Mouse (Mus musculus) heart, postnatal 0 days (tissue): ENCODE results near the gene Nrxn1. TPM values are rescaled to one million over a fixed set of nuclear protein-coding genes. Genes with fewer than 3 reads are reported as not detected.

Experiments
- ATAC-seq: fragments of 200-750 bp; cut with Nextera tagmentation; 2 replicates; pipeline ENCODE4 v1.8.0; 2017; ENCODE audit warnings: low read depth, moderate number of reproducible peaks, moderate library complexity; ENCODE audit not compliant: insufficient read depth
- DNase-seq: peaks from one replicate; pipeline ENCODE4 v3.0.0-alpha.2; 2016; ENCODE audit warnings: low spot score
- H3K27ac ChIP-seq: fragments of 300-500 bp; sonication (generic); 2 replicates; pipeline ENCODE4 v1.5.1; 2014; ENCODE audit warnings: low read depth, mild to moderate bottlenecking
- H3K27me3 ChIP-seq: fragments of 300-500 bp; sonication (generic); 2 replicates; pipeline ENCODE4 v1.6.1; 2014; ENCODE audit warnings: low read length, mixed read lengths; ENCODE audit not compliant: control insufficient read depth, insufficient read depth
- H3K36me3 ChIP-seq: fragments of 300-500 bp; sonication (generic); replicated peaks from 2 replicates; pipeline ENCODE4 v1.6.1; 2014; ENCODE audit warnings: low read length, mixed read lengths; ENCODE audit not compliant: control insufficient read depth, insufficient read depth
- H3K4me1 ChIP-seq: fragments of 300-500 bp; sonication (generic); 2 replicates; pipeline ENCODE4 v1.6.1; 2014; ENCODE audit warnings: antibody characterized with exemption; ENCODE audit not compliant: control insufficient read depth, insufficient read depth
- H3K4me2 ChIP-seq: fragments of 300-500 bp; sonication (generic); 2 replicates; pipeline ENCODE4 v1.6.1; 2014; ENCODE audit warnings: low read depth, mild to moderate bottlenecking, low read length, moderate library complexity
- H3K4me3 ChIP-seq: fragments of 300-500 bp; sonication (generic); 2 replicates; pipeline ENCODE4 v1.5.1; 2014; ENCODE audit warnings: low read depth, low read length
- H3K9ac ChIP-seq: fragments of 300-500 bp; sonication (generic); replicated peaks from 2 replicates; pipeline ENCODE4 v1.6.1; 2014; ENCODE audit warnings: low read depth, low read length, mixed read lengths
- H3K9me3 ChIP-seq: fragments of 300-500 bp; sonication (generic); replicated peaks from 2 replicates; pipeline ENCODE4 v1.6.1; 2016; ENCODE audit warnings: low read length; ENCODE audit not compliant: control insufficient read depth
- CTCF ChIP-seq: IDR thresholded peaks from 2 replicates; pipeline ENCODE4 v1.5.1; 2016; ENCODE audit warnings: antibody characterized with exemption, control low read depth, low read depth
- EP300 ChIP-seq: IDR thresholded peaks from 2 replicates; pipeline ENCODE4 v1.6.1; 2016; ENCODE audit warnings: antibody characterized with exemption, low read depth
- WGBS: fragments of 180-500 bp; shearing (Covaris S2); extraction: QIAGEN DNeasy Blood & Tissue Kit; methylation state at CpG from one replicate; pipeline ENCODE4 v1.1.7; 2014; 5-methylcytosine and 5-hydroxymethylcytosine counted together
- polyA plus RNA-seq: library from polyadenylated mRNA; unstranded; fragments of >200 nt; fragmentation: Nextera tagmentation; extraction: Ambion mirVana; gene quantifications from 2 replicates; pipeline ENCODE4 v1.2.1, GENCODE M21; 2015
- total RNA-seq: library from RNA; depleted of rRNA; stranded (reverse); fragments of >200 nt; gene quantifications from 2 replicates; pipeline ENCODE4 v1.2.3, GENCODE M21; 2014; ENCODE audit warnings: low replicate concordance

Nrxn1 gene
- total and polyA plus RNA-seq, 2 experiments from 2014 or later = 1.1 to 4.1 TPM

DNA sequence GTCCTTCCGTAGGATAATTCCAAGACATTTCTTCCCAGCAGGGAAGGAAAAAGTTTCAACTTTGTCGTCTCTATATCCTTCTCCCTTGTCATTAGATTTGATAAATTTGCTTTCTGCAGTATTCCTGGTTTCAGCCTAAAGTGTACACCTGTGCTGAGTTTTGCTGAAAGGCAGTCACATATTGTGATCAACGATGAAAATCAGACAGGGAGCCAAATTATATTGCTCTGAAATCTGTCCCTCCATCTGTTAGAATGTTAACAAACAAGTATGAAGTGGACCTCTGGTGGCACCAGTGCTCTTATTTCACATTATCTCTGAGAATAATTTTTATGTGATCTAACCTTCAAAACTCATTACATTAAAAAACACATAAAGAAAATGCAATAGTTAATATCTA, 465.5 kb downstream of the Nrxn1 start:
- ATAC-seq = no peak
- Histone ChIP-seq H3K27ac (no peak overlapping the region), H3K4me3 (no peak overlapping the region), H3K4me2 (no peak overlapping the region), H3K4me1 (no peaks in the 10 kb centered on the region), H3K27me3 (no peaks in the 10 kb centered on the region), H3K36me3 (no peaks in the 10 kb centered on the region), H3K9me3 (no peaks in the 10 kb centered on the region), H3K9ac (no peak overlapping the region)
- TF ChIP-seq CTCF = no peak
- TF ChIP-seq EP300 = no peak
- WGBS = 75% methylated on average over 3 of the region's 3 CpGs
- DNase-seq = no peak

DNA sequence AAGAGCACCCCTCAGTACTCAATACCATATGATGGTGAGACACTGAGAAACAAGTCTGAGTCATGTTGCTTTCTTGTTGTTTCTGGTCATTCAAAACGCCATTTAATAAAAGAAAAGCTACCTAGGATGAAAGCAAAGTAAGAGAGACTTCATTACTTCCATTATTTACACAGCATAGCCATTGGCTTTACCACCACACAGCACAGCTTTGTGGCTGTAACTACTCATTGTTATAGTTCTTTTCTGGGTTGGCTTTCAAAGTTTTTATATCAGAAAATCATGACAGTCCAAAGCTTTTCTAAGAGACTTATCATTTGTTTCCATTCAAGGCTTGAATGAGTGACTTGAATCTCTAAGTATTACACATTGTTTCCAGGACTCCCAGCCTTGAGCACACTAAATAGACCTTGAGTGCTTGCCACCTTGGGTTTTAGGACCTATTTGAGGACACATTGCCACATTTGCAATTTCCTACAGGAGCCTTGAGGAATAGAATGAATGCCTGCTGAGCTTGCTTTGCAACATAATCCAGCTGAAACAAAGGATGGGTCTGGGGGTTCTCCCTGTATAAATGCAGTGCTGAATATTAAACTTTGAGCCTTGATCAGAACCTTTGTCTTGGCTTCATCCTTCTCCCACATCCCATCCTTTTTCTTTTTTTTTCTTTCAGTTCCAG, 468.1 kb downstream of the Nrxn1 start:
- DNase-seq = no peak
- Histone ChIP-seq H3K9me3 (no peaks in the 10 kb centered on the region), H3K36me3 (no peaks in the 10 kb centered on the region), H3K27ac (no peak overlapping the region), H3K9ac (no peak overlapping the region), H3K4me2 (no peak overlapping the region), H3K4me3 (no peak overlapping the region), H3K27me3 (no peaks in the 10 kb centered on the region), H3K4me1 (no peaks in the 10 kb centered on the region)
- ATAC-seq = no peak
- 30% methylated on average over 1 of the region's 1 CpGs for WGBS
- TF ChIP-seq CTCF (no peak), EP300 (no peak)

DNA sequence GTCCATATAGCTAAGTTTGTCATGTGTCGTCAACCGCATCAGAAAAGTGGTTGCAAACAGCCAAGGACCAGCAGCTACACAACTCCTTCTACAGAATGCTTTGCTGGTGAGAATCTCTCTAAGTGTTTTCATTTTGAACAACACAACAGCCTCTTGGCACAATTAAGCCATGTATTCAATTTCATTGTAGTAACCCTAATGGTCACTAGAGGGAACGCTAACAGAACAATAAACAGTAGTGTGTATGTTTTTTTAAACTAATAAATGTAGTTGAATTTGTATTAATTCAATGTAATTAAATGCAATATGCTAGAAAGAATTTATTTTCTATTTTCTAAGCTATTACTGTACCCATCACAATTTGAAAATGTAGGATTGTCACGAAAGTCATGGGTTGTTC, 471.0 kb downstream of the Nrxn1 start:
- 80% methylated on average over 4 of the region's 4 CpGs for WGBS
- H3K4me1 ChIP-seq = no peaks in the 10 kb centered on the region
- no peaks in the 10 kb centered on the region for H3K36me3 ChIP-seq
- H3K27me3 ChIP-seq = no peaks in the 10 kb centered on the region
- ATAC-seq = no peak
- H3K9me3 ChIP-seq = no peaks in the 10 kb centered on the region
- no peak overlapping the region for H3K9ac ChIP-seq
- no peak overlapping the region for H3K4me3 ChIP-seq
- no peak overlapping the region for H3K4me2 ChIP-seq
- DNase-seq = no peak
- 0 out of 2 replicates have a peak, but pooled peaks have one; percentile 8 for TF ChIP-seq CTCF
- no peak for TF ChIP-seq EP300
- no peak overlapping the region for H3K27ac ChIP-seq

DNA sequence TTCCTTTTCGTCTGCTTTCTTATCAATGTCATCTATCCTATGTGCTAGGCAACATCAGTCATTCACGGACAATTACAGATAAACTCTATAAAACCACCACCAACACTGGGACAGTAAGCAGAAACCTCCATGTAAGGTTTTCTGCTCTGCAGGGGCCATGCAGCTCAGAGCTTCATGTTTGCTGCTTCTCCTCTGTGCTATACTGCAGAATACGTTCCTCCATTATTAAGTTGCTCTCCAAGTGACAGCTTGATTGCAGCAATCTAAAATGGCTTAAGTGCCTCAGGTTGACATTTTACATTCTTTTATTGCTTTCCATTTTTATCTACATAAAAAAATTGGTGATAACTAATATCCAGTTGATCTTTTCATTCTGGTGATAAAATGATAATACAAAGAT, 477.9 kb downstream of the Nrxn1 start:
- Histone ChIP-seq H3K9me3 (no peaks in the 10 kb centered on the region), H3K4me1 (no peaks in the 10 kb centered on the region), H3K4me3 (no peak overlapping the region), H3K27ac (no peak overlapping the region), H3K36me3 (no peaks in the 10 kb centered on the region), H3K9ac (no peak overlapping the region), H3K27me3 (no peaks in the 10 kb centered on the region), H3K4me2 (no peak overlapping the region)
- DNase-seq (no peak), ATAC-seq (no peak)
- 56% methylated on average over 3 of the region's 3 CpGs for WGBS
- TF ChIP-seq CTCF (no peak), EP300 (no peak)

DNA sequence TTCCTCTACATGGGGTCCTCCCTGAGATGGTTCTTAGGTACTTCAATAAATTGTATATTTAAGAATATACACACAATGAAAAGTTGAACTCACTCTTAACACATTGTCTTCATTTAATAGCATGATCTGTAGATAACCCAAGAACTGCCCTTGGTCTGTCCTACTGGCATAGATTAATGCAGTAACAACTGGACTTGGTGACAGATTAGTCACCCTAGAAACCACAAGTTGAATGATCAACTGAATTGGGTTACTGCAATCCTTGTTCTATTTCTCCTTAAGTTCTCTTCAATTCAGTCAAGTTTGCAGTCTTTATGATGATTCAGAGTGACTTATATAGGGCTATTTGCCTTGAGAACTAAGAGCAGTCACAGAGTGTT, 485.5 kb downstream of the Nrxn1 start:
- no peak overlapping the region for H3K4me3 ChIP-seq
- no peak overlapping the region for H3K27ac ChIP-seq
- TF ChIP-seq EP300 = no peak
- TF ChIP-seq CTCF = no peak

DNA sequence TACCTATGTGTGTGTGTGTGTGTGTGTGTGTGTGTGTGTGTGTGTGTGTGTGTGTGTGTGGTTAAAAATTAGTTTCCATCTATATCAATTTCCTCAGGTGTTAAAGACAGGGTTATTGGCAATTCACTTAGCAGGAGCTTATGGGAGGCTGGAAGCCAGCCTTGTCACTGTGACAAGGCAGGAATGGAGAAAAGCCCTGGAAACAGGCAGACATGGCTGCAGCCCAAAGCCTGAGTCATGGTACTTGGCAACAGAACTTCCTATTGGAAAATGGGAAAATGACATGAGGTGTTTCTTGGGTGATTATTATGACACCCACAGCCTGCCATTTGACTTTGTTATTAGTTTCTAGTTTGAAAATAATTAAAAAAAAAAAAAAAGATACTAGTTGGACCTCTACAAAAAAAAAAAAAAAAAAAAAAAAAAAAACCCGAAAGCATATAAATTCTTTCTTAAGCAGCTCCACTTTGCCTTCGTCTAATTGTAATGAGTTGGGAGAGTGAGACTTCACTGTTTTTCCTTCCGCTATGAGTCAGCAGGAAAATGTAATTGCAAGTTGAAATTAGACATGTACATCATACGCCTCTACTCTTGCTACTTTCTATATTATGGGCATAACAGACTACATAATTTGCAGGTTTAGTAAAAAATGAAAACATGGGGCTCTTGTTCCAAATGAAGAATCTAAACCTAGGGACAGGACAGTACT, 486.0 kb downstream of the Nrxn1 start:
- Histone ChIP-seq H3K4me2 (no peak overlapping the region), H3K36me3 (no peaks in the 10 kb centered on the region), H3K27ac (no peak overlapping the region), H3K4me1 (no peaks in the 10 kb centered on the region), H3K9ac (no peak overlapping the region), H3K27me3 (no peaks in the 10 kb centered on the region), H3K9me3 (no peaks in the 10 kb centered on the region), H3K4me3 (no peak overlapping the region)
- no peak for ATAC-seq
- WGBS = 76% methylated on average over 4 of the region's 4 CpGs
- no peak for TF ChIP-seq EP300
- no peak for TF ChIP-seq CTCF
- DNase-seq = no peak

More for the DNA sequence above, 485.5 kb downstream of the Nrxn1 start:
- Histone ChIP-seq H3K4me1 (no peaks in the 10 kb centered on the region), H3K9me3 (no peaks in the 10 kb centered on the region), H3K27me3 (no peaks in the 10 kb centered on the region), H3K36me3 (no peaks in the 10 kb centered on the region), H3K9ac (no peak overlapping the region), H3K4me2 (no peak overlapping the region)
- DNase-seq (no peak), ATAC-seq (no peak)
